Mouse (Mus musculus) stomach, embryonic 16.5 days (tissue): ENCODE data around the gene Slc27a4. TPM values are rescaled to one million over a fixed set of nuclear protein-coding genes. Genes with fewer than 3 reads are reported as not detected.

Source experiments
- ATAC-seq: fragments of 200-750 bp; cut with Nextera tagmentation; 2 replicates; pipeline ENCODE4 v1.8.0; 2017; ENCODE audit warnings: moderate number of reproducible peaks, moderate TSS enrichment; ENCODE audit not compliant: insufficient read depth, low FRiP score
- H3K27ac ChIP-seq: fragments of 300-500 bp; sonication (generic); 2 replicates; pipeline ENCODE4 v1.5.1; 2014; ENCODE audit warnings: low read length
- H3K27me3 ChIP-seq: fragments of 300-500 bp; sonication (generic); 2 replicates; pipeline ENCODE4 v1.6.1; 2014; ENCODE audit warnings: low read length, control low read depth, mixed read lengths; ENCODE audit not compliant: control insufficient read depth, insufficient read depth
- H3K36me3 ChIP-seq: fragments of 300-500 bp; sonication (generic); 2 replicates; pipeline ENCODE4 v1.6.1; 2014; ENCODE audit warnings: low read length; ENCODE audit not compliant: control insufficient read depth, insufficient read depth
- H3K4me1 ChIP-seq: fragments of 300-500 bp; sonication (generic); 2 replicates; pipeline ENCODE4 v1.6.1; 2014; ENCODE audit warnings: low read length, control low read depth, mixed read lengths; ENCODE audit not compliant: control insufficient read depth, insufficient read depth
- H3K4me2 ChIP-seq: fragments of 300-500 bp; sonication (generic); 2 replicates; pipeline ENCODE4 v1.6.1; 2014; ENCODE audit warnings: low read depth, low read length, mixed read lengths
- H3K4me3 ChIP-seq: fragments of 300-500 bp; sonication (generic); replicated peaks from 2 replicates; pipeline ENCODE4 v1.5.1; 2014; ENCODE audit warnings: mild to moderate bottlenecking, low read length
- H3K9ac ChIP-seq: fragments of 300-500 bp; sonication (generic); 2 replicates; pipeline ENCODE4 v1.6.1; 2014; ENCODE audit warnings: low read length
- H3K9me3 ChIP-seq: fragments of 300-500 bp; sonication (generic); replicated peaks from 2 replicates; pipeline ENCODE4 v1.6.1; 2016; ENCODE audit warnings: low read length, control low read depth; ENCODE audit not compliant: control insufficient read depth
- WGBS: fragments of 180-500 bp; shearing (Covaris S2); extraction: QIAGEN DNeasy Blood & Tissue Kit; methylation state at CpG from one replicate; pipeline ENCODE4 v1.1.7; 2014; 5-methylcytosine and 5-hydroxymethylcytosine counted together
- polyA plus RNA-seq: library from polyadenylated mRNA; unstranded; fragments of >200 nt; fragmentation: Nextera tagmentation; extraction: Ambion mirVana; gene quantifications from 2 replicates; pipeline ENCODE4 v1.2.1, GENCODE M21; 2015

The Slc27a4 gene
- polyA plus RNA-seq, 1 experiment from 2014 or later, result 22.0 TPM

GRCm38 (mm10) chr2:29835391-29835899 lies 33.0 kb downstream of the Slc27a4 start:
- no peak for ATAC-seq

GRCm38 (mm10) chr2:29839460-29839859 lies 37.0 kb downstream of the Slc27a4 start:
- 42% methylated on average over 4 of the region's 4 CpGs for WGBS
- Histone ChIP-seq H3K27ac (no peak overlapping the region), H3K9me3 (no peaks in the 10 kb centered on the region), H3K4me1 (no peaks in the 10 kb centered on the region), H3K4me3 (no peak overlapping the region), H3K27me3 (peaks cover 11% of the 10 kb centered on the region), H3K4me2 (no peak overlapping the region), H3K36me3 (0 out of 2 replicates have a peak, but pooled peaks cover 5% of the 10 kb centered on the region), H3K9ac (no peak overlapping the region)
- no peak for ATAC-seq

More at GRCm38 (mm10) chr2:29835391-29835899, 33.0 kb downstream of the Slc27a4 start:
- WGBS, result 66% methylated on average over 2 of the region's 2 CpGs
- no peaks in the 10 kb centered on the region for H3K36me3 ChIP-seq
- no peak overlapping the region for H3K4me3 ChIP-seq
- H3K4me2 ChIP-seq, result no peak overlapping the region
- H3K27ac ChIP-seq, result no peak overlapping the region
- H3K27me3 ChIP-seq, result no peaks in the 10 kb centered on the region
- no peaks in the 10 kb centered on the region for H3K4me1 ChIP-seq
- no peaks in the 10 kb centered on the region for H3K9me3 ChIP-seq
- no peak overlapping the region for H3K9ac ChIP-seq

- no peak overlapping the region for H3K4me2 ChIP-seq
- no peak overlapping the region for H3K27ac ChIP-seq
- no peak overlapping the region for H3K9ac ChIP-seq
- H3K4me1 ChIP-seq, result no peaks in the 10 kb centered on the region
- peaks cover 40% of the 10 kb centered on the region for H3K27me3 ChIP-seq
- WGBS, result 68% methylated on average over 9 of the region's 9 CpGs
- H3K9me3 ChIP-seq, result no peaks in the 10 kb centered on the region
- H3K36me3 ChIP-seq, result 0 out of 2 replicates have a peak, but pooled peaks cover 5% of the 10 kb centered on the region
- no peak for ATAC-seq
- no peak overlapping the region for H3K4me3 ChIP-seq
These were observed 41.0 kb downstream of the Slc27a4 start for GRCm38 (mm10) chr2:29843231-29844105.

- H3K4me1 ChIP-seq, result no peaks in the 10 kb centered on the region
- H3K4me2 ChIP-seq, result no peak overlapping the region
- H3K9me3 ChIP-seq, result no peaks in the 10 kb centered on the region
- H3K36me3 ChIP-seq, result 0 out of 2 replicates have a peak, but pooled peaks cover 5% of the 10 kb centered on the region
- 80% methylated on average over 2 of the region's 2 CpGs for WGBS
- peaks cover 40% of the 10 kb centered on the region for H3K27me3 ChIP-seq
- H3K27ac ChIP-seq, result no peak overlapping the region
- H3K9ac ChIP-seq, result no peak overlapping the region
- no peak for ATAC-seq
- no peak overlapping the region for H3K4me3 ChIP-seq
These were observed 41.7 kb downstream of the Slc27a4 start for GRCm38 (mm10) chr2:29844115-29844514.

GRCm38 (mm10) chr2:29844661-29845060 lies 42.2 kb downstream of the Slc27a4 start:
- no peak for ATAC-seq
- peaks cover 40% of the 10 kb centered on the region for H3K27me3 ChIP-seq
- H3K36me3 ChIP-seq, result 0 out of 2 replicates have a peak, but pooled peaks cover 5% of the 10 kb centered on the region
- no peak overlapping the region for H3K27ac ChIP-seq
- no peak overlapping the region for H3K9ac ChIP-seq
- WGBS, result 33% methylated on average over 3 of the region's 3 CpGs
- no peak overlapping the region for H3K4me3 ChIP-seq
- no peaks in the 10 kb centered on the region for H3K9me3 ChIP-seq
- no peak overlapping the region for H3K4me2 ChIP-seq
- no peaks in the 10 kb centered on the region for H3K4me1 ChIP-seq

- Histone ChIP-seq H3K4me1 (no peaks in the 10 kb centered on the region), H3K36me3 (0 out of 2 replicates have a peak, but pooled peaks cover 5% of the 10 kb centered on the region), H3K27ac (no peak overlapping the region), H3K27me3 (peaks cover 40% of the 10 kb centered on the region), H3K9ac (no peak overlapping the region), H3K9me3 (no peaks in the 10 kb centered on the region), H3K4me3 (peak overlapping the region; percentile 21; the same call in 1 of the 2 replicates), H3K4me2 (peak overlapping the region; percentile 33)
- 27% methylated on average over 25 of the region's 25 CpGs for WGBS
- ATAC-seq, result no peak
These were observed 43.2 kb downstream of the Slc27a4 start for GRCm38 (mm10) chr2:29845636-29846035.

GRCm38 (mm10) chr2:29846061-29846853 lies 43.8 kb downstream of the Slc27a4 start:
- Histone ChIP-seq H3K9me3 (no peaks in the 10 kb centered on the region), H3K27me3 (peaks cover 40% of the 10 kb centered on the region), H3K9ac (peak overlapping the region; percentile 44; the same call in 1 of the 2 replicates), H3K27ac (no peak overlapping the region), H3K36me3 (0 out of 2 replicates have a peak, but pooled peaks cover 2% of the 10 kb centered on the region), H3K4me1 (no peaks in the 10 kb centered on the region), H3K4me3 (peak overlapping the region; percentile 21), H3K4me2 (peak overlapping the region; percentile 33)
- WGBS, result 14% methylated on average over 47 of the region's 47 CpGs
- ATAC-seq, result no peak

DNA sequence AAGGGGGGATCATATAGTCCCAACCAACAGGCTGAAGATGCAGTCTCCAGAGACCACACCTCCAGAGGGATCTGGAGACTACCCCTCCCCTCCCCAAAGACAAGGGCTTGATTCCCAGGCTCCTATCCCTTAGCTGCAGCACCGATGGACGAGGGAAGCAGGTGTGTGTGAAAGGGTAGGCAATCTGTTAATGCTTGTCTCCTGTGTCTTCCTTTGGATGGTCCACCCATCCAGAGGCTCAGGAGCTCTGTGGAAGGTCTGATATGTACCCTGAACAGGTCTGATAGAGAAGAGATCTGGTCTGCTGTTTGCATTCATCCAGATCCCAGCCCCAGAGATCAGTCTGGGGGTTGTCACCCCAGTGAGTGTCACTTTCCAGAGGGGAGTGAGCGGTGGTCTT lies 44.5 kb downstream of the Slc27a4 start:
- 62% methylated on average over 3 of the region's 3 CpGs for WGBS
- no peak for ATAC-seq
- Histone ChIP-seq H3K27me3 (peaks cover 40% of the 10 kb centered on the region), H3K4me2 (no peak overlapping the region), H3K9me3 (no peaks in the 10 kb centered on the region), H3K36me3 (no peaks in the 10 kb centered on the region), H3K9ac (no peak overlapping the region), H3K27ac (no peak overlapping the region), H3K4me3 (no peak overlapping the region), H3K4me1 (no peaks in the 10 kb centered on the region)
